Mouse (Mus musculus) limb, embryonic 12.5 days (tissue): Measurements from ENCODE around the gene Ccno. TPM values are rescaled to one million over a fixed set of nuclear protein-coding genes. Genes with fewer than 3 reads are reported as not detected.

Experiments
- ATAC-seq: fragments of 200-750 bp; cut with Nextera tagmentation; 2 replicates; pipeline ENCODE4 v1.8.0; 2017; ENCODE audit warnings: low read depth, moderate TSS enrichment; ENCODE audit not compliant: insufficient number of reproducible peaks, insufficient read depth, low FRiP score, low TSS enrichment
- H3K27ac ChIP-seq: fragments of 300-500 bp; sonication (generic); 2 replicates; pipeline ENCODE4 v1.5.1; 2016; ENCODE audit warnings: mild to moderate bottlenecking, moderate library complexity
- H3K27me3 ChIP-seq: fragments of 300-500 bp; sonication (generic); 2 replicates; pipeline ENCODE4 v1.6.1; 2016; ENCODE audit warnings: mild to moderate bottlenecking, moderate library complexity
- H3K36me3 ChIP-seq: fragments of 300-500 bp; sonication (generic); 2 replicates; pipeline ENCODE4 v1.6.1; 2016; ENCODE audit warnings: mild to moderate bottlenecking, moderate library complexity
- H3K4me1 ChIP-seq: fragments of 300-500 bp; sonication (generic); replicated peaks from 2 replicates; pipeline ENCODE4 v1.6.1; 2016
- H3K4me2 ChIP-seq: fragments of 300-500 bp; sonication (generic); 2 replicates; pipeline ENCODE4 v1.6.1; 2016; ENCODE audit warnings: mild to moderate bottlenecking, moderate library complexity
- H3K4me3 ChIP-seq: fragments of 300-500 bp; sonication (generic); replicated peaks from 2 replicates; pipeline ENCODE4 v1.5.1; 2016; ENCODE audit warnings: mild to moderate bottlenecking
- H3K9ac ChIP-seq: fragments of 300-500 bp; sonication (generic); replicated peaks from 2 replicates; pipeline ENCODE4 v1.6.1; 2016; ENCODE audit warnings: mild to moderate bottlenecking, moderate library complexity
- H3K9me3 ChIP-seq: fragments of 300-500 bp; sonication (generic); 2 replicates; pipeline ENCODE4 v1.6.1; 2016; ENCODE audit warnings: mild to moderate bottlenecking, moderate library complexity
- WGBS: fragments of 180-500 bp; shearing (Covaris S2); methylation state at CpG from one replicate; pipeline ENCODE4 v1.1.7; 2016; 5-methylcytosine and 5-hydroxymethylcytosine counted together
- polyA plus RNA-seq: library from polyadenylated mRNA; unstranded; fragments of >200 nt; fragmentation: Nextera tagmentation; extraction: Ambion mirVana; gene quantifications from 2 replicates; pipeline ENCODE4 v1.2.1, GENCODE M21; 2016

Ccno gene
- polyA plus RNA-seq = 0.21 and 0.37 TPM in 2 replicates

DNA sequence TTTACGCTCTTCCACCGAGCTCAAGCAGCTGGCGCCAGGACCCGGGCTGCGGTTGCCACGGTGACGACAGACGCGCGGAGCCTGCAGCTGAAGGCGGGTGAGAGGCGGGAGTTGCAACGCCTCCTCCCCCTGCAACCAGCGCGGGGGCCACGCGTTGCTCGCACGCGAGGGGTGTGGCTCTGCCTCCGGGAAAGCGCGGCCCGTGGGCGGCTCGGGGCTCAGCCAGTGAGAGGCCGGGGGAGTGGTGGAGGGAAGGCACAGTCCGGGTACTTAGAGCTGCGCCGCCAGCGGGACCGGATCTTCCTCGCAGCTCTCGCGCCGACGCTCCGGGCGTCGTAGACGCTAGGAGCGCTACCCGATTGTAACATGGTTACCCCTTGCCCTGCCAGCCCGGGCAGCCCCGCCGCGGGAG, at the start of gene Ccno:
TSS of gene Ccno (plus strand) at position 271 of the 412 bp plus-strand sequence.
- H3K27me3 ChIP-seq = peaks cover 76% of the 10 kb centered on the region
- peak within 1 kb of the TSS; percentile 56 for H3K4me3 ChIP-seq
- H3K36me3 ChIP-seq = no peaks in the 10 kb centered on the region
- under 1% methylated on average over 47 of the region's 47 CpGs for WGBS
- no peak within 1 kb of the TSS for H3K27ac ChIP-seq
- H3K9ac ChIP-seq = peak within 1 kb of the TSS; percentile 53
- no peaks in the 10 kb centered on the region for H3K9me3 ChIP-seq
- peak; percentile 94 for ATAC-seq
- H3K4me1 ChIP-seq = peaks cover 49% of the 10 kb centered on the region
- H3K4me2 ChIP-seq = peak within 1 kb of the TSS; percentile 95

DNA sequence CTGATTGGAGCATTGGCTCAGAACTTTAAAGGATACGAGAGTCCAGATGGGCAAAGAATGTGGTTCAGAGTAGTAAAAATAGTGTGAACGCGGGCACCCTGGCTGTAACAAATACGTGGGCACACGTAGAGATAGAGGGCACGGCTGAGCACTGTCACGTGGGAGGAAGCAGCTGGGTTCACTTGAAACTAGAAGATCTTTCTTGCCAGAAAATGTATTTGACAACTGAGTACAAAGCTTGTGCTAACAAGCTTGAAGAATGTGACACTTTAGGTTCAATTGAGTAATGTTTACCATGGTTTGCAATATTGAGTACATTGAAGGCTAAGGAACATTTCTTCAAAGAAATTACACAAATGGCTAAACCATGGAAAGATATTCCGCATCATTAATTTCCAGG, 49.5 kb upstream of the Ccno start:
- H3K27me3 ChIP-seq = no peaks in the 10 kb centered on the region
- 91% methylated on average over 8 of the region's 8 CpGs for WGBS

DNA sequence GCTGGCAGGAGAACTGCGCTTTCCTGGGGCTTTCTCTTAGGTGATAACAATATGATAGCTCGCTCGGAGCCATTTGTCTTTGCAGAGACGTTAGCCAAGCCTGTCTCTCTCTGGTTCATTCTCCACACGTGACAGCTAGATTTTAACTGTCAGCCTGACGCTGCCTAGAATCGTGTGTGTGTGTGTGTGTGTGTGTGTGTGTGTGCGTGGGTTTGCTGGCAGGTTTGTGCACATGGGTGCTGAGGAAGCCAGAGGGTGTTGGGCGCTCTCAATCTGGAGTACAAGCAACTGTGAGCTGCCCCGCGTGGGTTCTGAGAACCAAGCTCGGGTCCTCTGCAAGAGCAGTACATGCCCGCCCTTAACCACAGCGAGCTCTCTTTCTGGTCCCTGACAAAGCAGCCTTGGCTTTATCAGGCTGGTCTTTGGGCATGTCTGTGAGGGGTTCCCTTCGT, 45.7 kb upstream of the Ccno start:
- 50% methylated on average over 15 of the region's 15 CpGs for WGBS
- H3K4me2 ChIP-seq = no peak overlapping the region
- H3K27me3 ChIP-seq = no peaks in the 10 kb centered on the region
- ATAC-seq = no peak
- no peak overlapping the region for H3K27ac ChIP-seq
- no peaks in the 10 kb centered on the region for H3K4me1 ChIP-seq
- no peak overlapping the region for H3K4me3 ChIP-seq
- H3K9me3 ChIP-seq = no peaks in the 10 kb centered on the region
- H3K9ac ChIP-seq = no peak overlapping the region
- H3K36me3 ChIP-seq = peaks cover 81% of the 10 kb centered on the region

More for the DNA sequence above, 49.5 kb upstream of the Ccno start:
- Histone ChIP-seq H3K4me1 (no peaks in the 10 kb centered on the region), H3K9ac (no peak overlapping the region), H3K4me3 (no peak overlapping the region), H3K27ac (no peak overlapping the region), H3K9me3 (no peaks in the 10 kb centered on the region), H3K4me2 (no peak overlapping the region), H3K36me3 (peaks cover 67% of the 10 kb centered on the region)
- no peak for ATAC-seq

DNA sequence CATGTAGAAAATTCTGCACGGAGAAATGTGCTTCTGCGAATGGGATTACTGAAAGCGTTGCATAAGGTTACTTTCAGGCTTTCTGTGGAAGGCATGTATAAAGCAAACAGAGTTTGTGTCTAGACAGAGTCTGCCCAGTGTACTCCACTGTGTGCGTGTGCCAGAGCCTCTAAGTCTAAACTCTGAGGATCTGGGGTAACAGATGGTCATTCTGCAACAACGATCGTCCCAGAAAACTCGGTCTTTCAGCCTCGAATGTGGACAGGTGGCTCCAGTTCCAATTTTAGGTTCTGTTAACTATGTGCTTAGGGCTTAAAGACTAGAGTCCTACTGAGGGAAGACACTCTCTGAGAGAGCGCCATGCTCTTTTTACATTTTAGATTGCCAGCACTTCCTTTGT, 42.3 kb upstream of the Ccno start:
- no peaks in the 10 kb centered on the region for H3K27me3 ChIP-seq
- no peaks in the 10 kb centered on the region for H3K9me3 ChIP-seq
- H3K4me1 ChIP-seq = no peaks in the 10 kb centered on the region
- peaks cover 80% of the 10 kb centered on the region for H3K36me3 ChIP-seq
- no peak overlapping the region for H3K4me2 ChIP-seq
- ATAC-seq = no peak
- 95% methylated on average over 9 of the region's 9 CpGs for WGBS
- H3K27ac ChIP-seq = no peak overlapping the region
- no peak overlapping the region for H3K9ac ChIP-seq
- H3K4me3 ChIP-seq = no peak overlapping the region

DNA sequence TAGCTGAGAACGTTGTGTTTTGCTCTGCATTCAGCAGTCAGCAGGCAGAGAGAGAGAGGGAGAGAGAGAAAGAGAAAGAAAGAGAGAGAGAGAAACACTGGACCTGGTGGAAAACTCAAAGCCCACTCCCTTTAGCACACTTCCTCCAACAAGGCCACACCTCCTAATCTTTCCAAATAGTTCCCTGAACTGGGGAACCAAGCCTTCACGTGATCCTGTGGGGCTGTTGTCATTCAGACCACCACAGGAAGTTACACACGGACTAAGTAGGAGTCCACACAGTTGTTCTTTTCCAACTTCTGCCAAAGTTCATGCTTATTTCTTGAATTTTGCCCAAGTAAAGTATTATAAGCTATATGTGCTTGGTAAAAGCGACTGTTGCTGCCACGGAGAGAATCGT, 41.7 kb upstream of the Ccno start:
- 92% methylated on average over 6 of the region's 6 CpGs for WGBS
- peaks cover 86% of the 10 kb centered on the region for H3K36me3 ChIP-seq

DNA sequence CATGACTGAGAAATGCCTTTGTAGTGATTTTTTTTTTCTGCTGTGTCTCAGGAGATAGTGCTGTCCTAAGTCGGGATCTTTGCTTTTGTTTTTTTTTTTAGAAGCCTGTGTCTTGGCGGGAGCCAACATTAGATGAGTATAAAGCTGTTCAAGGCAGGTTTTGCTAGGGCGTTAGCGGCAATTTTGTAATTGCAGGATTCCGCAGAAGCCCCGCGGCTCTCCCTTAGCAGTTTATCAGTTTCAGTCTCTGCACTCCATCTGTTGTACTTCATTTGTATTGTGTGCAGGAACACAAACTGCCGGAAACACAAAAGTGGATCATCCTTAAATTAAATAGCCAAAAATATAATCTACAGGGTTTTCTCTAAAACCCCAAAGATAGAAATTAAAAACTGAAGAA, 33.5 kb upstream of the Ccno start:
- H3K27me3 ChIP-seq = no peaks in the 10 kb centered on the region
- H3K4me1 ChIP-seq = no peaks in the 10 kb centered on the region
- 92% methylated on average over 8 of the region's 8 CpGs for WGBS
- H3K4me2 ChIP-seq = no peak overlapping the region
- H3K9ac ChIP-seq = no peak overlapping the region
- H3K9me3 ChIP-seq = no peaks in the 10 kb centered on the region
- no peak for ATAC-seq
- no peak overlapping the region for H3K4me3 ChIP-seq
- H3K27ac ChIP-seq = no peak overlapping the region
- peaks cover 91% of the 10 kb centered on the region for H3K36me3 ChIP-seq

More for the DNA sequence above, 41.7 kb upstream of the Ccno start:
- Histone ChIP-seq H3K4me1 (no peaks in the 10 kb centered on the region), H3K4me2 (no peak overlapping the region), H3K27me3 (no peaks in the 10 kb centered on the region), H3K9me3 (no peaks in the 10 kb centered on the region), H3K4me3 (no peak overlapping the region), H3K9ac (no peak overlapping the region), H3K27ac (no peak overlapping the region)
- ATAC-seq = no peak

DNA sequence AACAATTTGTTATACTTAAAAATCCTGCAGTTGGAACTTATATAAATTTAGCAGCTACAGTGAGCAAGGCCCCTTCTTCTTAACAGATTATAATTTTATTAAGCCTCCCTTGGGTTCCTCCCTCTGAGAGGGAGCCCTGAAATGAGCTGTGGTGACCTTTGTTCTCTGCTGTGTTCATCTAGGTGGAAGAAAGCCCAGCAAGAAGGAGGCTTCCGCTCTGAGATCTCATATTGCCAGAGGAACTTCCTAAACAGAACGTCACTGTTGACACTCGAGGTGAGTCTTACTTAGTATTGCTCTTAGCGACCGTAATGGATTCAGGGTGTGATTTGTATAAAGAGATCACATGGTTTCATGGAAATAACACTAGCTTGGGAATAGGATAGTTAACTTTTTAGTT, 24.5 kb upstream of the Ccno start:
- H3K27ac ChIP-seq = no peak overlapping the region
- no peak for ATAC-seq
- H3K36me3 ChIP-seq = peaks cover 84% of the 10 kb centered on the region
- no peak overlapping the region for H3K4me3 ChIP-seq
- 90% methylated on average over 5 of the region's 5 CpGs for WGBS
- no peaks in the 10 kb centered on the region for H3K9me3 ChIP-seq
- H3K4me1 ChIP-seq = no peaks in the 10 kb centered on the region
- no peaks in the 10 kb centered on the region for H3K27me3 ChIP-seq
- H3K4me2 ChIP-seq = no peak overlapping the region
- no peak overlapping the region for H3K9ac ChIP-seq

DNA sequence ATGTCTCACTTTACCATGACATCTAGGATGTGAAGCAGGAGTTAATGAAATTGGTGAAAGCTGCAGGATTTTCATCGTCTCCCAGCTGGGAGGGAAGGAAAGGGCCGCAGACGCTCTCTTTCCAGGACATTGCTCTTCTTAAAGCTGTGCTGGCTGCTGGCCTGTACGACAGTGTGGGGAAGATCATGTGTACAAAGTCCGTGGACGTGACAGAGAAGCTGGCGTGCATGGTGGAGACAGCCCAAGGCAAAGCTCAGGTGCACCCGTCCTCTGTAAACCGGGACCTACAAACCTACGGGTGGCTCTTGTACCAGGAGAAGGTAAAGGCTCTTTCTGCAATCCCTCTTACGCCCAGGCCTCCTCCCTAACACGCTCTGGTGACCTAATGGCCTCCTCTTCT, 23.2 kb upstream of the Ccno start:
- H3K27ac ChIP-seq = no peak overlapping the region
- no peak overlapping the region for H3K4me3 ChIP-seq
- H3K27me3 ChIP-seq = no peaks in the 10 kb centered on the region
- 93% methylated on average over 12 of the region's 12 CpGs for WGBS
- no peak overlapping the region for H3K4me2 ChIP-seq
- H3K4me1 ChIP-seq = no peaks in the 10 kb centered on the region
- H3K9ac ChIP-seq = no peak overlapping the region
- ATAC-seq = no peak
- H3K36me3 ChIP-seq = peaks cover 83% of the 10 kb centered on the region
- no peaks in the 10 kb centered on the region for H3K9me3 ChIP-seq

DNA sequence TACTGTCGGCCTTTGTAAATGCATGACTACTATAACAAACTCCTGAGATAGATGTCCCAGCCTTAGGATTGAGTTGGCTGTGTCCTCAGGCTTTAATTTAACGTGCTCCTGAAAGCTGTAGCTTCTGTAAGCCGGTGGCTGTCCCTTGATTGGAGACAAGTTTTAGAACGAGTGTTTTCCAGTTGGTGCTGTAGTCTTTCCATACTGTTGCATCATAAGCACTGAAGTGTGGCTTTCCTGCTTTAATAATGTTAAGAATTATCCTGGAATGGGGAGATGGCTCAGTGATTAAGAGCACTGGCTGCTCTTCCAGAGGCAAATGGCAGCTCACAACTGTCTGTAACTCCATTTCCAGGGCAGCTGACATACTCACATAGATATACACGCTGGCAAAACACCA, 20.3 kb upstream of the Ccno start:
- Histone ChIP-seq H3K9ac (no peak overlapping the region), H3K9me3 (no peaks in the 10 kb centered on the region), H3K27me3 (no peaks in the 10 kb centered on the region), H3K4me1 (no peaks in the 10 kb centered on the region), H3K27ac (no peak overlapping the region), H3K4me2 (no peak overlapping the region), H3K4me3 (no peak overlapping the region), H3K36me3 (peaks cover 68% of the 10 kb centered on the region)
- ATAC-seq = no peak
- 90% methylated on average over 5 of the region's 5 CpGs for WGBS

DNA sequence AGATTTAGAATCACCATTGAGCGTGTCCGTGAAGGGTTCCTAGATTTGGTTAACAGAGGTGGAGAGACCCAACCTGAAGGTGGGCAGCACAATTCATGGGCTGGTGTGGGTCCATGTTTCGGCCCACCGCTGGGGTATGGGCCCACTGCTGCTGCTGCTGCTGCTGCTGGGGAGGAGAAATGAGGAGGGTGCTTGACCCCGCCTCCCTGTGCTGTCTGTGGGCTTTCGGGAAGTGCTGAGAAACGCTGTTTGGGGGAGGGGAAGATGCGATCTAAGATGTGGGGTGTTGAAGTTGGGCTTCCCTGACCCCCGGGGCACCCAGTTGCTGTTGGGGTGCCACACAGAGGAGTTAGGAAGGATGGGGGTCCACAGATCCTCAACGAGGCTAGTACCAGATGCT, 10.9 kb upstream of the Ccno start:
- Histone ChIP-seq H3K4me3 (peak overlapping the region; percentile 5; the same call in 1 of the 2 replicates), H3K4me2 (peak overlapping the region; percentile 42), H3K4me1 (0 out of 2 replicates have a peak, but pooled peaks cover 3% of the 10 kb centered on the region), H3K27me3 (peaks cover 16% of the 10 kb centered on the region), H3K36me3 (no peaks in the 10 kb centered on the region), H3K27ac (no peak overlapping the region), H3K9ac (no peak overlapping the region), H3K9me3 (no peaks in the 10 kb centered on the region)
- ATAC-seq = no peak
- WGBS = 35% methylated on average over 10 of the region's 10 CpGs

DNA sequence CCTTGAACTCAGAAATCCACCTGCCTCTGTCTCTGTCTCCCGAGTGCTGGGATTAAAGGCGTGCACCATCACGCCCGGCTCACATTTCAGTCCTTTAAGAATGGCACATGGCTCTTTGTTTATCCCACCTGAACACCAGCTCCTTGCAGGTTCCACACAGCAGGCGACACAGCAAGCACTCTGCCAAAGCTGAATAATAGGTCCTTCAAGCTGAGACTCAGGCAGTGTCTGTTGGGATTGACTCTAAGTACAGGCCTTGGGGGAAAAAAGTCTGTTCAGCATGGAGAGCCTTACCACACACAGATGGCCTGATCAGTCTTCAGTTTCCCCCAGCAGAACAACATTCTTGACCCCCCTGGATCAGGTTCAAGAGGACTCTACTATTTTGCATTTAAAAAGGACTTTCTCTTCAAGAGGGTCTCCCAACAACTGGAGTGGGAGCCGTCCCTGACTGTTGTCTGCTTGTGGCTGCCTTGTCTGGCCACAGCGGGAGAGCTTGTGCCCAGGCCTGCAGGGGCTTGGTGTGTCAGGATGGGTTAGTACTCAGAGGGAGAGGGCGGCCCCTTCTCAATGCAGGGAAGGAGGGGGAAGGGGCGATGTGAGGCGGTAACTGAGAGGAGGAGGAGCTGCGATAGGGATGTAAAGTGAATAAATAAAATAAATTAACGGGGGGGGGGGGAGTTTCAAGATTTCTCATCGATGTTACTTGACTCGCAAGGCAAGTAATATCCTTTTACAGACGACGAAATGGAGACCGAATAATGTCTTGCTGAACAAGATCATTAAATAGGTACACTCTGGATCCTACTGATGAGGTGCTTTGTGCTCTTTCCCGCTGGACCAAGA, 1.8 kb upstream of the Ccno start:
- WGBS = 4% methylated on average over 18 of the region's 18 CpGs
- ATAC-seq = no peak
- Histone ChIP-seq H3K27ac (no peak overlapping the region), H3K36me3 (no peaks in the 10 kb centered on the region), H3K27me3 (peaks cover 62% of the 10 kb centered on the region), H3K4me1 (peaks cover 49% of the 10 kb centered on the region), H3K4me2 (peak overlapping the region; percentile 95), H3K9ac (no peak overlapping the region), H3K9me3 (no peaks in the 10 kb centered on the region), H3K4me3 (peak overlapping the region; percentile 56; the same call in 1 of the 2 replicates)
